In the genomic region with DNA sequence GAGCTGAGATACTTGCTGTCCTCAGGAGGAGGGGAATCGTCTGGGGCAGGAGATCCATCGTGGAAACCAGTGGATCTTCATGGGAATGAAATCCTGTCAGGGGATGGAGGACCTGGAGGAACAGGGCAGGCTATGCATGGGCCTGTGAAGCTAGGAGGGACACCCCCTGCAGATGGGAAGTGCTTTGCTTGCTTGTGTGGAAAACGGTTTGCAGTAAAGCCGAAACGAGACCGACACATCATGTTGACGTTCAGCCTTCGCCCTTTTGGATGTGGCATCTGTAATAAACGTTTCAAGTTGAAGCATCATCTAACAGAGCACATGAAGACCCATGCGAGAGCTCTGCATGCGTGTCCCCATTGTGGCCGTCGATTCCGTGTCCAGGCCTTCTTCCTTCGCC, we compare ENCODE assay signal across 11 mouse cellular contexts. TPM values are rescaled to one million over a fixed set of nuclear protein-coding genes. Genes with fewer than 3 reads are reported as not detected.
A peak's percentile ranks its signal among the peaks of the same experiment; 100 is the strongest.
DNase-seq lines count a peak whose midpoint lies in the region; ATAC-seq and TF ChIP-seq lines count a peak whose summit lies in the region.
"Had no signal": no experiment of that assay in that cellular context is flagged by ENCODE, and none has a peak within 500 bp of the region (broad histone marks: within the 10 kb centered on the region; RNA-seq: fewer than 3 reads in every experiment).

No protein-coding gene starts in this region.

- WGBS in heart, embryonic 12.5 days: 90% methylated on average over 15 of the region's 15 CpGs
- WGBS in midbrain, embryonic 11.5 days: 93% methylated on average over 15 of the region's 15 CpGs
- WGBS in midbrain, postnatal 0 days: 92% methylated on average over 15 of the region's 15 CpGs
- WGBS in hindbrain, postnatal 0 days: 92% methylated on average over 15 of the region's 15 CpGs

- no peak for ATAC-seq in heart, embryonic 12.5 days (ENCODE audit: insufficient number of reproducible peaks, low FRiP score)
- ATAC-seq in midbrain, embryonic 11.5 days (ENCODE audit: low FRiP score): no peak
- ATAC-seq in midbrain, postnatal 0 days (ENCODE audit: low FRiP score): no peak
- ATAC-seq in hindbrain, postnatal 0 days: no peak
- ATAC-seq in erythroid progenitor cell, adult 5-6 weeks (replicated peaks; ENCODE audit: low FRiP score, poor library complexity, severe bottlenecking): no peak

- H3K36me3 ChIP-seq in heart, embryonic 12.5 days: peaks cover 61% of the 10 kb centered on the region
- H3K36me3 ChIP-seq in midbrain, embryonic 11.5 days (ENCODE audit: control insufficient read depth, insufficient read depth, low read length): peaks cover 14% of the 10 kb centered on the region; the same call in 1 of the 2 replicates
- peaks cover 13% of the 10 kb centered on the region for H3K36me3 ChIP-seq in midbrain, postnatal 0 days (ENCODE audit: insufficient read depth, low read length)
- peaks cover 22% of the 10 kb centered on the region for H3K36me3 ChIP-seq in hindbrain, postnatal 0 days (ENCODE audit: insufficient read depth, low read length)
- H3K36me3 ChIP-seq in myocyte (ENCODE audit: control insufficient read depth, insufficient read depth): peaks cover 20% of the 10 kb centered on the region

- H3K27ac ChIP-seq in heart, embryonic 12.5 days (ENCODE audit: poor library complexity, severe bottlenecking): no peak overlapping the region
- H3K27ac ChIP-seq in midbrain, embryonic 11.5 days (ENCODE audit: low read depth, low read length): no peak overlapping the region
- H3K27ac ChIP-seq in midbrain, postnatal 0 days (ENCODE audit: low read depth, low read length): no peak overlapping the region
- no peak overlapping the region for H3K27ac ChIP-seq in hindbrain, postnatal 0 days
- H3K27ac ChIP-seq: left cerebral cortex, adult 2 months had no signal

- no peaks in the 10 kb centered on the region for H3K27me3 ChIP-seq in heart, embryonic 12.5 days (replicated peaks)
- H3K27me3 ChIP-seq in midbrain, embryonic 11.5 days (ENCODE audit: control insufficient read depth, insufficient read depth, low read length): no peaks in the 10 kb centered on the region
- H3K27me3 ChIP-seq in midbrain, postnatal 0 days (ENCODE audit: insufficient read depth, low read length): no peaks in the 10 kb centered on the region
- H3K27me3 ChIP-seq in hindbrain, postnatal 0 days (ENCODE audit: insufficient read depth, low read length): no peaks in the 10 kb centered on the region
- H3K27me3 ChIP-seq in myocyte (ENCODE audit: control insufficient read depth, insufficient read depth, insufficient read length): no peaks in the 10 kb centered on the region

- DNase-seq in heart, postnatal 25 days (ENCODE audit: low spot score): no peak
- peak; percentile 65 for DNase-seq in midbrain, embryonic 11.5 days (ENCODE audit: low spot score, missing footprints)
- no peak for DNase-seq in midbrain, postnatal 0 days (ENCODE audit: low spot score)
- no peak for DNase-seq in hindbrain, postnatal 0 days (ENCODE audit: low spot score)
- no peak for DNase-seq in right cerebral cortex, adult 18-20 months
- DNase-seq: B cell, adult 2 months; retina, postnatal 1 day had no signal

- no peak for TF ChIP-seq CTCF in midbrain, postnatal 0 days (IDR thresholded peaks at IDR 0.05)
- TF ChIP-seq CTCF in hindbrain, postnatal 0 days (IDR thresholded peaks at IDR 0.05; ENCODE audit: low read depth): no peak

- peaks cover 31% of the 10 kb centered on the region for H3K4me1 ChIP-seq in heart, embryonic 12.5 days (replicated peaks)
- H3K4me1 ChIP-seq in midbrain, embryonic 11.5 days (ENCODE audit: control insufficient read depth, insufficient read depth, low read length): peaks cover 17% of the 10 kb centered on the region
- peaks cover 8% of the 10 kb centered on the region for H3K4me1 ChIP-seq in midbrain, postnatal 0 days (ENCODE audit: insufficient read depth, low read length)
- H3K4me1 ChIP-seq in hindbrain, postnatal 0 days (ENCODE audit: insufficient read depth, low read length): peaks cover 8% of the 10 kb centered on the region

- peaks cover 23% of the 10 kb centered on the region for H3K79me2 ChIP-seq in myocyte (ENCODE audit: control insufficient read depth, insufficient read depth)

- no peak overlapping the region for H3K4me3 ChIP-seq in heart, embryonic 12.5 days
- no peak overlapping the region for H3K4me3 ChIP-seq in midbrain, embryonic 11.5 days (ENCODE audit: low read depth, low read length)
- no peak overlapping the region for H3K4me3 ChIP-seq in midbrain, postnatal 0 days (ENCODE audit: low read depth, low read length)
- H3K4me3 ChIP-seq in hindbrain, postnatal 0 days (ENCODE audit: low read length): no peak overlapping the region
- peak overlapping the region; percentile 84 for H3K4me3 ChIP-seq in myocyte

- intact Hi-C loops in heart, postnatal 25 days (cut with DNase I): loop anchor here (10.0 kb wide), 1 partner anchor 60 kb away; a partner anchor contains a TSS

- H3K4me2 ChIP-seq in heart, embryonic 12.5 days: 0 out of 2 replicates have a peak overlapping the region, but pooled peaks have one; percentile 91
- peak overlapping the region; percentile 94; the same call in 1 of the 2 replicates for H3K4me2 ChIP-seq in midbrain, embryonic 11.5 days
- H3K4me2 ChIP-seq in midbrain, postnatal 0 days (ENCODE audit: low read depth, low read length, poor library complexity, severe bottlenecking): no peak overlapping the region; the same call in 1 of the 2 replicates
- H3K4me2 ChIP-seq in hindbrain, postnatal 0 days (ENCODE audit: low read depth, low read length): 0 out of 2 replicates have a peak overlapping the region, but pooled peaks have one; percentile 95
- H3K4me2 ChIP-seq in myocyte (ENCODE audit: low read depth): peak overlapping the region; percentile 93

- no peak overlapping the region for H3ac ChIP-seq in myocyte (ENCODE audit: control insufficient read depth, insufficient read length)

- TF ChIP-seq POLR2A in myocyte (IDR thresholded peaks at IDR 0.05; ENCODE audit: insufficient read length, low read depth): no peak

- H3K9me3 ChIP-seq in heart, embryonic 12.5 days (replicated peaks): no peaks in the 10 kb centered on the region
- H3K9me3 ChIP-seq in midbrain, embryonic 11.5 days (ENCODE audit: control insufficient read depth, low read length): no peaks in the 10 kb centered on the region
- no peaks in the 10 kb centered on the region for H3K9me3 ChIP-seq in midbrain, postnatal 0 days (ENCODE audit: low read length)
- no peaks in the 10 kb centered on the region for H3K9me3 ChIP-seq in hindbrain, postnatal 0 days (ENCODE audit: low read length)

- H3K9ac ChIP-seq in heart, embryonic 12.5 days: no peak overlapping the region
- no peak overlapping the region for H3K9ac ChIP-seq in midbrain, embryonic 11.5 days (ENCODE audit: low read length)
- H3K9ac ChIP-seq in midbrain, postnatal 0 days (replicated peaks; ENCODE audit: low read length, poor library complexity, severe bottlenecking): no peak overlapping the region
- H3K9ac ChIP-seq in hindbrain, postnatal 0 days (replicated peaks; ENCODE audit: low read length): no peak overlapping the region

RNA-seq across cellular contexts. Expression of a gene that starts 1.6 kb away (rescaled TPM):
- polyA plus RNA-seq in heart, embryonic 12.5 days (2016; fragmentation: Nextera tagmentation; extraction: Ambion mirVana): 10.3 and 10.7 TPM in 2 replicates
- 1 to 10 TPM; 2.9 to 3.8 TPM for total RNA-seq in heart, postnatal 25 days (2021)
- polyA plus RNA-seq in midbrain, embryonic 11.5 days (2014; fragmentation: Nextera tagmentation; extraction: Ambion mirVana): 13.4 and 13.6 TPM in 2 replicates
- 16.1 and 19.4 TPM in 2 replicates for total RNA-seq in midbrain, postnatal 0 days (2014; rRNA removed)
- polyA plus RNA-seq in midbrain, postnatal 0 days (2015; fragmentation: Nextera tagmentation; extraction: Ambion mirVana): 6.6 and 6.7 TPM in 2 replicates
- 21.4 and 22.7 TPM in 2 replicates for total RNA-seq in hindbrain, postnatal 0 days (2014; rRNA removed)
- 6.6 and 7.8 TPM in 2 replicates for polyA plus RNA-seq in hindbrain, postnatal 0 days (2015; fragmentation: Nextera tagmentation; extraction: Ambion mirVana)
- 8.8 TPM for polyA plus RNA-seq in myocyte (2012; fragmentation: generic; extraction: Trizol)
- total RNA-seq in erythroid progenitor cell, adult 5-6 weeks (2015; ENCODE audit: low replicate concordance): 1.4 TPM in 1 of 2 replicates, not detected in the other
- total RNA-seq in erythroid progenitor cell, adult 5-6 weeks (2017; ENCODE audit: low replicate concordance): 7.1 and 8.1 TPM in 2 replicates

RNA-seq across cellular contexts. Expression of a gene that starts 33.5 kb away (rescaled TPM):
- polyA plus RNA-seq in heart, embryonic 12.5 days (2016; fragmentation: Nextera tagmentation; extraction: Ambion mirVana): 1.2 and 2.2 TPM in 2 replicates
- total RNA-seq in heart, postnatal 25 days (2021): 1 to 10 TPM; 5.3 to 5.5 TPM
- polyA plus RNA-seq in midbrain, embryonic 11.5 days (2014; fragmentation: Nextera tagmentation; extraction: Ambion mirVana): 1.8 and 2.3 TPM in 2 replicates
- 77.0 and 90.3 TPM in 2 replicates for total RNA-seq in midbrain, postnatal 0 days (2014; rRNA removed)
- 3.6 and 6.1 TPM in 2 replicates for polyA plus RNA-seq in midbrain, postnatal 0 days (2015; fragmentation: Nextera tagmentation; extraction: Ambion mirVana)
- 53.4 and 74.2 TPM in 2 replicates for total RNA-seq in hindbrain, postnatal 0 days (2014; rRNA removed)
- polyA plus RNA-seq in hindbrain, postnatal 0 days (2015; fragmentation: Nextera tagmentation; extraction: Ambion mirVana): 4.4 and 5.3 TPM in 2 replicates
- polyA plus RNA-seq in myocyte (2012; fragmentation: generic; extraction: Trizol): 5.2 TPM
- 3.8 and 4.3 TPM in 2 replicates for total RNA-seq in erythroid progenitor cell, adult 5-6 weeks (2015; ENCODE audit: low replicate concordance)
- 11.7 and 14.4 TPM in 2 replicates for total RNA-seq in erythroid progenitor cell, adult 5-6 weeks (2017; ENCODE audit: low replicate concordance)

RNA-seq across cellular contexts. Expression of a gene that starts 35.2 kb away (rescaled TPM):
- 148 and 155 TPM in 2 replicates for polyA plus RNA-seq in heart, embryonic 12.5 days (2016; fragmentation: Nextera tagmentation; extraction: Ambion mirVana)
- 10 to 100 TPM; 91.4 to 92.5 TPM for total RNA-seq in heart, postnatal 25 days (2021)
- 146 and 157 TPM in 2 replicates for polyA plus RNA-seq in midbrain, embryonic 11.5 days (2014; fragmentation: Nextera tagmentation; extraction: Ambion mirVana)
- 49.6 and 55.6 TPM in 2 replicates for total RNA-seq in midbrain, postnatal 0 days (2014; rRNA removed)
- 136 and 143 TPM in 2 replicates for polyA plus RNA-seq in midbrain, postnatal 0 days (2015; fragmentation: Nextera tagmentation; extraction: Ambion mirVana)
- 59.0 and 63.8 TPM in 2 replicates for total RNA-seq in hindbrain, postnatal 0 days (2014; rRNA removed)
- 149 and 152 TPM in 2 replicates for polyA plus RNA-seq in hindbrain, postnatal 0 days (2015; fragmentation: Nextera tagmentation; extraction: Ambion mirVana)
- polyA plus RNA-seq in myocyte (2012; fragmentation: generic; extraction: Trizol): 169 TPM
- total RNA-seq in erythroid progenitor cell, adult 5-6 weeks (2015; ENCODE audit: low replicate concordance): 54.9 and 88.3 TPM in 2 replicates
- total RNA-seq in erythroid progenitor cell, adult 5-6 weeks (2017; ENCODE audit: low replicate concordance): 8.2 and 9.3 TPM in 2 replicates

RNA-seq across cellular contexts. Expression of a gene that starts 41.7 kb away (rescaled TPM):
- polyA plus RNA-seq in heart, embryonic 12.5 days (2016; fragmentation: Nextera tagmentation; extraction: Ambion mirVana): 9.0 and 9.4 TPM in 2 replicates
- total RNA-seq in heart, postnatal 25 days (2021): 10 to 100 TPM; 10.8 to 12.3 TPM
- polyA plus RNA-seq in midbrain, embryonic 11.5 days (2014; fragmentation: Nextera tagmentation; extraction: Ambion mirVana): 3.6 and 3.7 TPM in 2 replicates
- 48.7 and 53.5 TPM in 2 replicates for total RNA-seq in midbrain, postnatal 0 days (2014; rRNA removed)
- 32.8 and 35.8 TPM in 2 replicates for polyA plus RNA-seq in midbrain, postnatal 0 days (2015; fragmentation: Nextera tagmentation; extraction: Ambion mirVana)
- total RNA-seq in hindbrain, postnatal 0 days (2014; rRNA removed): 45.7 and 49.5 TPM in 2 replicates
- polyA plus RNA-seq in hindbrain, postnatal 0 days (2015; fragmentation: Nextera tagmentation; extraction: Ambion mirVana): 30.0 and 30.8 TPM in 2 replicates
- polyA plus RNA-seq in myocyte (2012; fragmentation: generic; extraction: Trizol): 9.6 TPM
- 23.1 and 29.6 TPM in 2 replicates for total RNA-seq in erythroid progenitor cell, adult 5-6 weeks (2015; ENCODE audit: low replicate concordance)
- total RNA-seq in erythroid progenitor cell, adult 5-6 weeks (2017; ENCODE audit: low replicate concordance): 19.4 and 34.5 TPM in 2 replicates

RNA-seq across cellular contexts. Expression of a gene that starts 54.3 kb away (rescaled TPM):
- polyA plus RNA-seq in heart, embryonic 12.5 days (2016; fragmentation: Nextera tagmentation; extraction: Ambion mirVana): 4.3 and 5.8 TPM in 2 replicates
- 10 to 100 TPM; 18.2 to 24.2 TPM for total RNA-seq in heart, postnatal 25 days (2021)
- polyA plus RNA-seq in midbrain, embryonic 11.5 days (2014; fragmentation: Nextera tagmentation; extraction: Ambion mirVana): 8.0 and 8.9 TPM in 2 replicates
- 57.3 and 82.4 TPM in 2 replicates for total RNA-seq in midbrain, postnatal 0 days (2014; rRNA removed)
- 3.9 and 5.3 TPM in 2 replicates for polyA plus RNA-seq in midbrain, postnatal 0 days (2015; fragmentation: Nextera tagmentation; extraction: Ambion mirVana)
- total RNA-seq in hindbrain, postnatal 0 days (2014; rRNA removed): 62.9 and 70.8 TPM in 2 replicates
- polyA plus RNA-seq in hindbrain, postnatal 0 days (2015; fragmentation: Nextera tagmentation; extraction: Ambion mirVana): 4.0 and 4.2 TPM in 2 replicates
- 113 TPM for polyA plus RNA-seq in myocyte (2012; fragmentation: generic; extraction: Trizol)
- total RNA-seq in erythroid progenitor cell, adult 5-6 weeks (2015; ENCODE audit: low replicate concordance): 32.7 and 36.0 TPM in 2 replicates
- total RNA-seq in erythroid progenitor cell, adult 5-6 weeks (2017; ENCODE audit: low replicate concordance): 11.4 and 12.5 TPM in 2 replicates
